Mouse (Mus musculus): ENCODE results near the gene Vmn1r229.

Vmn1r229 gene

GRCm38 (mm10) chr17:20811255-20811654 lies at the start of gene Vmn1r229:
TSS of gene Vmn1r229 (plus strand) at chr17:20811555.
- DNase-seq (ENCODE audit: extremely low read depth, insufficient read length, low spot score): no peak

DNA sequence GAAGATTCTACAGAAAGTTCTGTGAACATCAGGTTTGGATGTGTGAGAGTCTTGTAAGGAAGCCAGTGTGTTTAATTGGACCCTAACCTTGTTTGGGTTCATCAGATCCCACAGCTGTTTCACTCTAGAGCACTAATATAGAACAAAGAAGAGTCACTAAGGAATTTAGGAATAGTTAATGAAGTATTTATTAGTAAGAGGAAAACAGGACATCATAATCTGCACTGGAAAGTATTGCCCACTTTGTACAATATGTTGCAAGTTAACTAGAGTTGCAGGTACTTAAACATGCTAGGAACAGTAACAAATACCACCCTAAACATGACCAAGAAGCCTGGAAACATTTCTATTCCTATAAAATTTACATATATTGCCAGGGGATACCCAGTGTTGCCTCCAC lies 25.3 kb upstream of the Vmn1r229 start, which contains the start of gene Vmn1r228:
Gene Vmn1r228, minus strand, starts transcription at position 101 of the 400 bp plus-strand sequence.
- DNase-seq (ENCODE audit: extremely low read depth, insufficient read length, low spot score): no peak

DNA sequence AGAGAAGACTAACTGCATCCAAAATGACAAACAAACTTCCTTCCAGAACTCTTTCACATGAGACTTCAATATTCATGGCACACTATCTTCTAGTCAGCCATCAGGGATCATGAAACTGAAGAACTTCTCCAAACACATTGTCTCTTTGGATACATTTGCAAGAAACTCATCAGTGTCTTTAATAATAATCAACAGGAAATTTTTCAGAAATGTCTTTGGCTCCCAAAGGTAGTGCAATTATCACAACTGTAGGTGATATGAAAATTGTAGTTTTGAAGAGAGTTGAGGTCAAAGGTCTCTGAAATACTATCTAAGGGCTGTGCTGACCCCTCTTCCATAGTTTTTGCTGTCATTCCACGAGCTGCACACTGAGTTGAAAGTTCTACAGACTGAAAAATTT lies 28.8 kb downstream of the Vmn1r229 start, which contains the start of gene Vmn1r230:
Gene Vmn1r230, plus strand, starts transcription at position 301 of the 400 bp plus-strand sequence.
- DNase-seq (ENCODE audit: extremely low read depth, insufficient read length, low spot score): no peak

Data from 3134 (cell line).